Mouse (Mus musculus) hindbrain, postnatal 0 days (tissue): ENCODE results near the gene Vmn2r74. TPM values are rescaled to one million over a fixed set of nuclear protein-coding genes. Genes with fewer than 3 reads are reported as not detected.

Experiments
- ATAC-seq: fragments of 200-750 bp; cut with Nextera tagmentation; 2 replicates; pipeline ENCODE4 v1.8.0; 2017; ENCODE audit warnings: mild to moderate bottlenecking, moderate TSS enrichment, moderate library complexity
- DNase-seq: peaks from one replicate; pipeline ENCODE4 v3.0.0-alpha.2; 2015; ENCODE audit warnings: low spot score
- H3K27ac ChIP-seq: fragments of 300-500 bp; sonication (generic); 2 replicates; pipeline ENCODE4 v1.5.1; 2014; ENCODE audit warnings: mild to moderate bottlenecking
- H3K27me3 ChIP-seq: fragments of 300-500 bp; sonication (generic); 2 replicates; pipeline ENCODE4 v1.6.1; 2014; ENCODE audit warnings: low read length, mixed read lengths; ENCODE audit not compliant: insufficient read depth
- H3K36me3 ChIP-seq: fragments of 300-500 bp; sonication (generic); 2 replicates; pipeline ENCODE4 v1.6.1; 2014; ENCODE audit warnings: low read length, mixed read lengths; ENCODE audit not compliant: insufficient read depth
- H3K4me1 ChIP-seq: fragments of 300-500 bp; sonication (generic); 2 replicates; pipeline ENCODE4 v1.6.1; 2014; ENCODE audit warnings: antibody characterized with exemption, low read length, mixed read lengths; ENCODE audit not compliant: insufficient read depth
- H3K4me2 ChIP-seq: fragments of 300-500 bp; sonication (generic); 2 replicates; pipeline ENCODE4 v1.6.1; 2014; ENCODE audit warnings: low read depth, mild to moderate bottlenecking, low read length, moderate library complexity, mixed read lengths
- H3K4me3 ChIP-seq: fragments of 300-500 bp; sonication (generic); 2 replicates; pipeline ENCODE4 v1.5.1; 2014; ENCODE audit warnings: low read length
- H3K9ac ChIP-seq: fragments of 300-500 bp; sonication (generic); replicated peaks from 2 replicates; pipeline ENCODE4 v1.6.1; 2014; ENCODE audit warnings: mild to moderate bottlenecking, low read length, moderate library complexity, mixed read lengths
- H3K9me3 ChIP-seq: fragments of 300-500 bp; sonication (generic); 2 replicates; pipeline ENCODE4 v1.6.1; 2016; ENCODE audit warnings: low read length, mixed read lengths
- CTCF ChIP-seq: IDR thresholded peaks from 2 replicates; pipeline ENCODE4 v1.5.1; 2016; ENCODE audit warnings: antibody characterized with exemption, control low read depth, low read depth
- WGBS: fragments of 180-500 bp; shearing (Covaris S2); extraction: QIAGEN DNeasy Blood & Tissue Kit; methylation state at CpG from one replicate; pipeline ENCODE4 v1.1.7; 2014; 5-methylcytosine and 5-hydroxymethylcytosine counted together
- polyA plus RNA-seq: library from polyadenylated mRNA; unstranded; fragments of >200 nt; fragmentation: Nextera tagmentation; extraction: Ambion mirVana; gene quantifications from 2 replicates; pipeline ENCODE4 v1.2.1, GENCODE M21; 2015
- total RNA-seq: library from RNA; depleted of rRNA; stranded (reverse); fragments of >200 nt; gene quantifications from 2 replicates; pipeline ENCODE4 v1.2.3, GENCODE M21; 2014; rRNA removed

Gene Vmn2r74
- total RNA-seq (not detected in 2 replicates), polyA plus RNA-seq (not detected in 2 replicates)

- H3K9me3 ChIP-seq = no peaks in the 10 kb centered on the region
- H3K36me3 ChIP-seq = no peaks in the 10 kb centered on the region
- no peak within 1 kb of the TSS for H3K9ac ChIP-seq
- no peaks in the 10 kb centered on the region for H3K27me3 ChIP-seq
- no peak for TF ChIP-seq CTCF
- H3K4me1 ChIP-seq = no peaks in the 10 kb centered on the region
- no peak within 1 kb of the TSS for H3K4me2 ChIP-seq
- no peak within 1 kb of the TSS for H3K4me3 ChIP-seq
- ATAC-seq = no peak
- no peak for DNase-seq
- no peak within 1 kb of the TSS for H3K27ac ChIP-seq
Observed at GRCm38 (mm10) chr7:85961529-85961928, at the start of gene Vmn2r74. Vmn2r74 (minus strand) TSS chr7:85961629.

GRCm38 (mm10) chr7:86007533-86007932, 46.1 kb upstream of the Vmn2r74 start:
- H3K9ac ChIP-seq = no peak overlapping the region
- 0 out of 2 replicates have a peak, but pooled peaks cover 7% of the 10 kb centered on the region for H3K9me3 ChIP-seq
- no peak overlapping the region for H3K4me2 ChIP-seq
- no peaks in the 10 kb centered on the region for H3K36me3 ChIP-seq
- ATAC-seq (no peak), DNase-seq (no peak)
- WGBS = 88% methylated on average over 2 of the region's 2 CpGs
- no peaks in the 10 kb centered on the region for H3K4me1 ChIP-seq
- H3K27ac ChIP-seq = no peak overlapping the region
- no peak for TF ChIP-seq CTCF
- no peaks in the 10 kb centered on the region for H3K27me3 ChIP-seq
- no peak overlapping the region for H3K4me3 ChIP-seq

Other genes starting within 250 kb of the Vmn2r74 start
- gene Vmn2r72, start 206.5 kb downstream of the Vmn2r74 start, total RNA-seq = not detected in 2 replicates
- not detected in 2 replicates for gene Vmn2r72, start 206.5 kb downstream of the Vmn2r74 start, polyA plus RNA-seq
- gene Vmn2r73, start 85.4 kb downstream of the Vmn2r74 start, total RNA-seq = not detected in 2 replicates
- gene Vmn2r73, start 85.4 kb downstream of the Vmn2r74 start, polyA plus RNA-seq = not detected in 2 replicates
- not detected in 2 replicates for gene Vmn2r75, start 210.1 kb upstream of the Vmn2r74 start, total RNA-seq
- not detected in 2 replicates for gene Vmn2r75, start 210.1 kb upstream of the Vmn2r74 start, polyA plus RNA-seq